Mouse (Mus musculus): ENCODE measurements at regions not wholly inside any gene's neighbourhood (a gene's known extent, or its start where the extent isn't known, plus 50 kb on each side); places are given as distances from the start of the nearest gene placed in this dataset.

DNA sequence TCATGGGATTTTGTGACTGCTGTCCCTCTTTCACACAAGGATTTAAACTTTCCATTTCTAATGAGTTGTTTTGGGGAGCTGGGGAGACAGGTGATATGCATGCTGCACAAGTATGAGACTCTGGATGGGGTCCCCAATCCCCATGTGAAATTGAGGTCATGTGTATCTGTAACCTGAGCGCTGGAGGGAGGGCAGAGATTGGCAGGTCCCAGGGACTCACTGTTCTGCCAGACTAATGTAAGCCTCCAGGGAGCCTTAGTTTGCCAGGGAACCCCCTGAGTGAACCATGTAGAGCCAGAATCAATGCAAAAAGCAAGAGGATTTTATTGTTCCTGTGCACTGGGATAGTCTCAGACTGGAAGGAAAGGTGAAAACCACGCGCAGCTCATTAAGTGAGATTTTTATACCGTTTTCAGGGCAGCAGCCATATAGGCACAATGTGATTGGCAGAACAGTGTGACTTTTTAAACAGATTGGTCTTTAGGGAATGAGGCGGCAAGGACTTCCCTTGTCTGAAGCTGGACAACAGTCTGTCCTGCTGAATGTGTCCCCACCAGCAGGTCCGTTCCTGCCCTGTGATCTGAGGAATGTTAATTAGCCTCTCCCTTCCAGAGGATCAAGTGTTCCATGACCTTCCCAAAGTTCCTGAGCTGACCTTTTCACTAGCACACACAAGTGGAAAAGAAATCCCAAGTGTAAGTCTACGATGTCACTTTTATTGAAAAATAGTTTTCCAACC is 59.9 kb upstream of the Oxgr1 start:
- Histone ChIP-seq H3K27me3 (no peaks in the 10 kb centered on the region), H3K4me2 (no peak overlapping the region), H3K9ac (no peak overlapping the region), H3K36me3 (no peaks in the 10 kb centered on the region), H3K4me1 (replicated peaks) (0 out of 2 replicates have a peak, but pooled peaks cover 5% of the 10 kb centered on the region), H3K27ac (no peak overlapping the region), H3K4me3 (no peak overlapping the region), H3K9me3 (no peaks in the 10 kb centered on the region; the same call in 1 of the 2 replicates)
- ATAC-seq (ENCODE audit: low FRiP score) = no peak
- WGBS = 41% methylated on average over 7 of the region's 7 CpGs

GRCm38 (mm10) chr14:120102749-120103142 is 60.5 kb upstream of the Oxgr1 start:
- 45% methylated on average over 1 of the region's 1 CpGs for WGBS
- Histone ChIP-seq H3K27ac (no peak overlapping the region), H3K4me2 (no peak overlapping the region), H3K27me3 (no peaks in the 10 kb centered on the region), H3K36me3 (no peaks in the 10 kb centered on the region), H3K9ac (no peak overlapping the region), H3K9me3 (no peaks in the 10 kb centered on the region; the same call in 1 of the 2 replicates), H3K4me3 (no peak overlapping the region), H3K4me1 (replicated peaks) (0 out of 2 replicates have a peak, but pooled peaks cover 5% of the 10 kb centered on the region)
- ATAC-seq (ENCODE audit: low FRiP score) = no peak

GRCm38 (mm10) chr14:120109846-120110245 is 67.6 kb upstream of the Oxgr1 start:
- Histone ChIP-seq H3K27ac (no peak overlapping the region), H3K4me2 (no peak overlapping the region), H3K4me1 (replicated peaks) (no peaks in the 10 kb centered on the region), H3K36me3 (no peaks in the 10 kb centered on the region), H3K9me3 (no peaks in the 10 kb centered on the region; the same call in 1 of the 2 replicates), H3K4me3 (no peak overlapping the region), H3K9ac (no peak overlapping the region), H3K27me3 (no peaks in the 10 kb centered on the region)
- 90% methylated on average over 1 of the region's 1 CpGs for WGBS
- no peak for ATAC-seq (ENCODE audit: low FRiP score)

DNA sequence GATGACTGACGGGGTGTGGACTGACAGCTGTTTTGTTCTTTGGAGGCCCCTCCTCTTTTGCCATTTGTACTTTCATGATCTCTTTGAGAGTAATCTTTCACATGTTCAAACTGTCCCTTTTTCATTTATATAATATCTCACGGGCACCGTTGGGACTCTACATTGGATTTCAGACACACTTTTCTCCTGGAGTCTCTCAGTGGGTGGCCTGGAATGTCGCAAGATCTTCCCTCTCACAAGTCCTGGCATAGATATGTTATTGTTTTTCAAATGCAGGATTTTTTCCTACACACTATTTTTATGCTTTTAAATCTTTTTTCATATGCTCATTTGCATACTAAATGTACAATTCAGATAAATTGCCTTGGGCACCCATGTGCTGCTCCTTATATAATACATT is 71.1 kb upstream of the Oxgr1 start:
- no peak overlapping the region for H3K27ac ChIP-seq
- H3K36me3 ChIP-seq = no peaks in the 10 kb centered on the region
- H3K4me1 ChIP-seq (replicated peaks) = no peaks in the 10 kb centered on the region
- H3K27me3 ChIP-seq = no peaks in the 10 kb centered on the region
- no peak overlapping the region for H3K9ac ChIP-seq
- ATAC-seq (ENCODE audit: low FRiP score) = no peak
- H3K4me3 ChIP-seq = no peak overlapping the region
- H3K4me2 ChIP-seq = no peak overlapping the region
- WGBS = 76% methylated on average over 4 of the region's 4 CpGs
- H3K9me3 ChIP-seq = no peaks in the 10 kb centered on the region

DNA sequence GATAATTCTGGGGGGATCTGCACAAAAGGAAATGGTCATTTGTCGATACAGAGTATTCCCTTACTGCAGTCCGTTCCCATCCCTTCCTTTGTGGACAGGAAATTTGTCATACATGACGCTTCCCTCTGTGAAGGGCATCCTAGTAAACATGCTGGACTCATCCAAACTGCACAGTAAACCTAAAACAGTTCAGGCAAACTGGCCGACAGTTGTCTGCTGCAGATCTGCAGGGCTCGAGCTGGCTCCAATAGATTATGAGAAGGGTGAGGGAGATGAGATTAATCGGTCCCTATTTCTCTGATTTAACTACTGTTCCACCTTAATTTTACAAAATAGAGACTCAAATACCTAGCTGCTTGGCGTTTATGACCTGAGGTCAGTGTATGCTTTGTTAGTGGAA is 76.3 kb upstream of the Oxgr1 start:
- WGBS = 90% methylated on average over 7 of the region's 7 CpGs
- no peak overlapping the region for H3K4me2 ChIP-seq
- H3K4me1 ChIP-seq (replicated peaks) = no peaks in the 10 kb centered on the region
- no peak overlapping the region for H3K4me3 ChIP-seq
- no peak for ATAC-seq (ENCODE audit: low FRiP score)
- no peaks in the 10 kb centered on the region for H3K36me3 ChIP-seq
- no peak overlapping the region for H3K9ac ChIP-seq
- H3K27me3 ChIP-seq = no peaks in the 10 kb centered on the region
- H3K9me3 ChIP-seq = no peaks in the 10 kb centered on the region
- no peak overlapping the region for H3K27ac ChIP-seq

DNA sequence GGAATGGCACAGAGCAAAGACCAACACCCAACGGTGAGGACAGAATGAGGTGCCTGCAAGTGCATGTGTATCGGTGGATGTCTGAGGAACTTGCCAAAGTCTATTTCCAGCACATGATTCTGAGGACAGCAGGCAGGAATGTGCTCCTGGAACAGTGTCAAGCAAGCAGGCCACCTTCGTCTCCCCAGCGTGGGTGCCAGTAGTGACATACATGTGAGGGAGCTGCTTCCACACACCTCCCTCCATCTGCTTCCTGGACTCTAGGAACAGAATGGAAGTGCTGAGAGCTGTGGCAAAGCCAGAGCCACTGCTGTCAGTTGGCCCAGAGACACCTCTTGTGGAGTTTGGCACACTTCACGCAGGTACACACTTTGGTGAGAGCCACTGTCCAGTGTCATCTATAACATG is 76.9 kb upstream of the Oxgr1 start:
- Histone ChIP-seq H3K4me2 (no peak overlapping the region), H3K27me3 (no peaks in the 10 kb centered on the region), H3K4me3 (no peak overlapping the region), H3K4me1 (replicated peaks) (no peaks in the 10 kb centered on the region), H3K27ac (no peak overlapping the region), H3K9ac (no peak overlapping the region), H3K36me3 (no peaks in the 10 kb centered on the region), H3K9me3 (no peaks in the 10 kb centered on the region)
- WGBS = 89% methylated on average over 5 of the region's 5 CpGs
- ATAC-seq (ENCODE audit: low FRiP score) = no peak

DNA sequence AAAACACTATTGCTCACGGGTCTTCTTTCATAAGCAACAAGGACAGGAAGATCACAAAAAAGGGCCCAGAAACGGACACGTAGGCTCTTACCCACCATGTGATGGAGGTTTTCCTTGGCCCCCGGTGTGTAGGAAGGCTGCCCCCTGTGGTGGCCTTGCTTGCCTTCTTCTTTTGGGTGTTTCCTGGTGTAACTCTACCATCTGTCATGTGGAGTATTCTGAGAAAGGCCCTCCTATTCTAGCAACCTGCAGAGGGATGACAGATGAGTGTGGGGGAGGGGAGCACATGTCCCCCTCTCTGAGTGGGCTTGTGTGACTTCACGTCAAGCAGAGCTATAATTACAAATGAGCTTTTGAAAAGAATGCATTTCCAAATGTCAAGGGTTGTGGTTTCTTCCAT is 77.3 kb upstream of the Oxgr1 start:
- Histone ChIP-seq H3K4me1 (replicated peaks) (no peaks in the 10 kb centered on the region), H3K4me3 (no peak overlapping the region), H3K27ac (no peak overlapping the region), H3K27me3 (no peaks in the 10 kb centered on the region), H3K36me3 (no peaks in the 10 kb centered on the region), H3K9me3 (no peaks in the 10 kb centered on the region), H3K9ac (no peak overlapping the region), H3K4me2 (no peak overlapping the region)
- no peak for ATAC-seq (ENCODE audit: low FRiP score)
- WGBS = 71% methylated on average over 5 of the region's 5 CpGs

- no peaks in the 10 kb centered on the region for H3K36me3 ChIP-seq
- ATAC-seq (ENCODE audit: low FRiP score) = no peak
These were observed 78.0 kb upstream of the Oxgr1 start for GRCm38 (mm10) chr14:120120261-120120660.

DNA sequence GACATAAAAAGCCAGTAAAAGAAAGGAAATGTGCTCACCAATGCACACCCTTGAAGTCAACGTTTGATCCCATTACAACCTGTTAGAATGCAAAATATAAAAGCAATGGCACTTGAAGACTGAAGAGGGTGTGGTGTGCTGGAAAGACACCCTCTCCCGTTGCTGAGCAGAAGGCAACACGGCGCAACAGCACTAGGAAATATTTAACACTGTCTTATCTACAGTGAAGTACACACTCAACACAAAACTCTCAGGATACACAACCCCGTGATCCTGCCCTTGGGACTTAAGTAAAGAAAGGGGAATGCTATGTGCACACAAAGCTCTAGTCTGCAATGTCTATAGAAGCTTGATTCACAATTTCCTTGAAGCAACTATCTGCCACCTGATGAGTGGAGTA is 83.1 kb upstream of the Oxgr1 start:
- no peaks in the 10 kb centered on the region for H3K27me3 ChIP-seq
- ATAC-seq (ENCODE audit: low FRiP score) = no peak
- 92% methylated on average over 5 of the region's 5 CpGs for WGBS
- H3K36me3 ChIP-seq = no peaks in the 10 kb centered on the region
- no peak overlapping the region for H3K9ac ChIP-seq
- H3K27ac ChIP-seq = no peak overlapping the region
- no peak overlapping the region for H3K4me3 ChIP-seq
- no peaks in the 10 kb centered on the region for H3K4me1 ChIP-seq (replicated peaks)
- peaks cover 6% of the 10 kb centered on the region; the same call in 1 of the 2 replicates for H3K9me3 ChIP-seq
- no peak overlapping the region for H3K4me2 ChIP-seq

More at GRCm38 (mm10) chr14:120120261-120120660, 78.0 kb upstream of the Oxgr1 start:
- Histone ChIP-seq H3K9me3 (peaks cover 5% of the 10 kb centered on the region; the same call in 1 of the 2 replicates), H3K27ac (no peak overlapping the region), H3K4me2 (no peak overlapping the region), H3K9ac (no peak overlapping the region), H3K4me1 (replicated peaks) (no peaks in the 10 kb centered on the region), H3K27me3 (no peaks in the 10 kb centered on the region), H3K4me3 (no peak overlapping the region)
- WGBS = 91% methylated on average over 5 of the region's 5 CpGs

GRCm38 (mm10) chr14:120127481-120127880 is 85.2 kb upstream of the Oxgr1 start:
- no peak overlapping the region for H3K4me3 ChIP-seq
- ATAC-seq (ENCODE audit: low FRiP score) = no peak
- H3K9me3 ChIP-seq = peaks cover 6% of the 10 kb centered on the region; the same call in 1 of the 2 replicates
- H3K4me1 ChIP-seq (replicated peaks) = no peaks in the 10 kb centered on the region
- H3K27me3 ChIP-seq = no peaks in the 10 kb centered on the region
- H3K9ac ChIP-seq = no peak overlapping the region
- no peaks in the 10 kb centered on the region for H3K36me3 ChIP-seq
- H3K4me2 ChIP-seq = no peak overlapping the region
- H3K27ac ChIP-seq = no peak overlapping the region
- 83% methylated on average over 5 of the region's 5 CpGs for WGBS

GRCm38 (mm10) chr14:120134346-120135008 is 92.2 kb upstream of the Oxgr1 start:
- no peaks in the 10 kb centered on the region for H3K9me3 ChIP-seq
- peaks cover 3% of the 10 kb centered on the region for H3K4me1 ChIP-seq (replicated peaks)
- H3K27me3 ChIP-seq = 0 out of 2 replicates have a peak, but pooled peaks cover 5% of the 10 kb centered on the region
- H3K4me3 ChIP-seq = no peak overlapping the region
- no peaks in the 10 kb centered on the region for H3K36me3 ChIP-seq
- no peak overlapping the region for H3K4me2 ChIP-seq
- no peak overlapping the region for H3K9ac ChIP-seq
- WGBS = 84% methylated on average over 6 of the region's 6 CpGs
- ATAC-seq (ENCODE audit: low FRiP score) = no peak
- no peak overlapping the region for H3K27ac ChIP-seq

DNA sequence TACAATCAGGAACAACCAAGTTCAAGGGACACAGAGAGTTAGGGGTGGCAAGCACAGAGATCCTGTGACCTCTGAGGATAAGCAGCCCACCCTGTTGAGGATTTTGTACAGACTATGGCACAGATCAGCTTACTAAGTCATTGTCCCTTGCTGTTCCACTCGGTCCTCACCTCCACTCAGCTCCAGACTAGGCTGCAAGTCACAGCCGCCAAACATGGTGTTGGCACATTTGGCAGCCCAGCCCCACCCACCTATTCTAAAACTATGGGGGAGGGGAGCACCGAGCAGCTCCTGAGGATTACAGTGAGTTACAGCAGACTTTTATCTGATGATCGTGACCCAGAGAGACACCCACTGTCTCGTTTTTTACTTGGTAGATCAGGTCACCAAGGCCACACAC is 93.0 kb upstream of the Oxgr1 start:
- H3K27me3 ChIP-seq = 0 out of 2 replicates have a peak, but pooled peaks cover 5% of the 10 kb centered on the region
- WGBS = 66% methylated on average over 5 of the region's 5 CpGs
- no peak overlapping the region for H3K27ac ChIP-seq
- no peaks in the 10 kb centered on the region for H3K9me3 ChIP-seq
- H3K4me3 ChIP-seq = no peak overlapping the region
- H3K9ac ChIP-seq = no peak overlapping the region
- no peaks in the 10 kb centered on the region for H3K36me3 ChIP-seq
- no peak for ATAC-seq (ENCODE audit: low FRiP score)
- H3K4me2 ChIP-seq = no peak overlapping the region
- peaks cover 9% of the 10 kb centered on the region for H3K4me1 ChIP-seq (replicated peaks)

DNA sequence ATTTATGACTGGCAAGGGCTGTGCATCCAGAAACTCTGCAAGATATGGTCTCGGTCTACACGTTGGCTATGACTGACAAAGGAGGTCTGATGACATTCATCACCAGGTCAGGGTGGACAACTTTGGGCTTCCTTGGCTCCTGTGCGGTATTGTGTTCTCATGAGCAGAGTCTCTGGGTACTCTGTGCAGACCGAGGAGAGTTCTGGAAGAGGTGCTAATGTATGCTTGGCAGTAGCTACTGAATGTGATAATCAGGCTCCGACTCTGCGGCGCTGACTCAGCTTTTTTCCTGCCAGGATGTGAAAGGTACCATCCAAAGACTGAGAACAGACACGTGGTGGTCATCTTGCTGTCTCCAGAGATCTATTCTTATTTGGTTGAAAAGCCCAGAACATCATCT is 94.5 kb upstream of the Oxgr1 start:
- no peaks in the 10 kb centered on the region for H3K36me3 ChIP-seq
- no peaks in the 10 kb centered on the region for H3K9me3 ChIP-seq
- no peak for ATAC-seq (ENCODE audit: low FRiP score)
- 89% methylated on average over 8 of the region's 8 CpGs for WGBS
- no peak overlapping the region for H3K27ac ChIP-seq
- H3K4me1 ChIP-seq (replicated peaks) = peaks cover 17% of the 10 kb centered on the region
- H3K27me3 ChIP-seq = 0 out of 2 replicates have a peak, but pooled peaks cover 5% of the 10 kb centered on the region
- no peak overlapping the region for H3K4me2 ChIP-seq
- no peak overlapping the region for H3K9ac ChIP-seq
- no peak overlapping the region for H3K4me3 ChIP-seq

Measured in hindbrain, embryonic 13.5 days (tissue).